Mouse (Mus musculus): ENCODE data around the gene Ddx55.

DNA sequence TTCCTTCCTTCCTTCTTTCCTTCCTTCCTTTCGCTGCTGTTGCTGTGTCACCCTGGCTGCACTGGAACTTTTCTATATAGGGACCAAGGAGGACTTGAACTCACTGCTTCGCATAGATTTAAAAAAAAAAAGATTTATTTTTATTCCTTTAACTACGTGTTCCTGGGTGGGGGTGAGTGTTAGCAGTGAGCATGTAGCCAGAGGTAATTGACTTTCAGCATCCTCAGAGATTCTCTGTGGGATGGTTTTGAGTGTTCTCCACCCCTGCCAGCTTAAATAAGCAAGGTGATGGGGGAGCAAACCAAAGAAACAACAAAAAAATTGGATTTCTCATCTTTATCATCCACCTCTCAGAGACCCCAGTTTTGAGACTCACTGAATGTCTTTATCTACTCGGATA, 12.8 kb upstream of the Ddx55 start:
- no peak for TF ChIP-seq CTCF (conservative IDR thresholded peaks at IDR 0.05; ENCODE audit: low read length)
- no peak for TF ChIP-seq POU5F1 (IDR thresholded peaks at IDR 0.05; ENCODE audit: borderline replicate concordance, low read length)

Data from E14TG2a.4 (cell line).